Mouse (Mus musculus) heart, embryonic 15.5 days (tissue): ENCODE measurements around the gene Ube2a. TPM values are rescaled to one million over a fixed set of nuclear protein-coding genes. Genes with fewer than 3 reads are reported as not detected.

Experiments
- polyA plus RNA-seq: library from polyadenylated mRNA; unstranded; fragments of >200 nt; fragmentation: Nextera tagmentation; extraction: Ambion mirVana; gene quantifications from 2 replicates; pipeline ENCODE4 v1.2.1, GENCODE M21; 2015

Ube2a gene
- polyA plus RNA-seq, 1 experiment from 2014 or later, result 130 TPM

Other genes starting within 250 kb of the Ube2a start
- gene Akap17b, start 228.5 kb upstream of the Ube2a start, polyA plus RNA-seq, result 1.8 TPM in 2 replicates
- gene Slc25a43, start 130.2 kb upstream of the Ube2a start, polyA plus RNA-seq, result 3.4 and 3.5 TPM in 2 replicates
- 962 and 1,080 TPM in 2 replicates for gene Slc25a5, start 78.2 kb upstream of the Ube2a start, polyA plus RNA-seq
- gene C330007P06Rik, start 211 bp downstream of the Ube2a start, polyA plus RNA-seq, result 16.6 and 19.0 TPM in 2 replicates
- 0.55 and 0.60 TPM in 2 replicates for gene Nkrf, start 29.0 kb downstream of the Ube2a start, polyA plus RNA-seq
- 46.1 and 49.2 TPM in 2 replicates for gene Sept6, start 117.9 kb downstream of the Ube2a start, polyA plus RNA-seq
- 0.10 and 0.20 TPM in 2 replicates for gene Sowahd, start 174.9 kb downstream of the Ube2a start, polyA plus RNA-seq
- 272 and 406 TPM in 2 replicates for gene Rpl39, start 211.5 kb downstream of the Ube2a start, polyA plus RNA-seq
- 13.9 and 14.1 TPM in 2 replicates for gene Upf3b, start 236.4 kb downstream of the Ube2a start, polyA plus RNA-seq